Mouse (Mus musculus) heart, embryonic 13.5 days (tissue): ENCODE results near the gene Incenp. TPM values are rescaled to one million over a fixed set of nuclear protein-coding genes. Genes with fewer than 3 reads are reported as not detected.
"Not testable (repeated sequence)": the region's sequence is repeated elsewhere in the genome, so short reads cannot be mapped to it uniquely, and the experiment has no call there.

Experiments used
- ATAC-seq: fragments of 200-750 bp; cut with Nextera tagmentation; 2 replicates; pipeline ENCODE4 v1.8.0; 2017; ENCODE audit warnings: moderate TSS enrichment; ENCODE audit not compliant: insufficient number of reproducible peaks, low FRiP score, low TSS enrichment; ENCODE audit errors: extremely low read depth
- H3K27ac ChIP-seq: fragments of 300-500 bp; sonication (generic); replicated peaks from 2 replicates; pipeline ENCODE4 v1.5.1; 2015; ENCODE audit warnings: moderate library complexity, mild to moderate bottlenecking, inconsistent platforms
- H3K27me3 ChIP-seq: fragments of 300-500 bp; sonication (generic); replicated peaks from 2 replicates; pipeline ENCODE4 v1.6.1; 2015; ENCODE audit warnings: mild to moderate bottlenecking, inconsistent platforms
- H3K36me3 ChIP-seq: fragments of 300-500 bp; sonication (generic); 2 replicates; pipeline ENCODE4 v1.6.1; 2015; ENCODE audit warnings: mild to moderate bottlenecking, inconsistent platforms
- H3K4me1 ChIP-seq: fragments of 300-500 bp; sonication (generic); 2 replicates; pipeline ENCODE4 v1.6.1; 2015; ENCODE audit warnings: inconsistent platforms
- H3K4me2 ChIP-seq: fragments of 300-500 bp; sonication (generic); 2 replicates; pipeline ENCODE4 v1.6.1; 2015; ENCODE audit warnings: inconsistent platforms, mild to moderate bottlenecking, moderate library complexity
- H3K4me3 ChIP-seq: fragments of 300-500 bp; sonication (generic); 2 replicates; pipeline ENCODE4 v1.5.1; 2015; ENCODE audit warnings: moderate library complexity, mild to moderate bottlenecking, inconsistent platforms
- H3K9ac ChIP-seq: fragments of 300-500 bp; sonication (generic); 2 replicates; pipeline ENCODE4 v1.6.1; 2015; ENCODE audit warnings: inconsistent platforms, mild to moderate bottlenecking, moderate library complexity
- H3K9me3 ChIP-seq: fragments of 300-500 bp; sonication (generic); 2 replicates; pipeline ENCODE4 v1.6.1; 2016; ENCODE audit warnings: inconsistent platforms
- WGBS: fragments of 180-500 bp; shearing (Covaris S2); methylation state at CpG from one replicate; pipeline ENCODE4 v1.1.7; 2015; ENCODE audit warnings: mixed read lengths; 5-methylcytosine and 5-hydroxymethylcytosine counted together
- polyA plus RNA-seq: library from polyadenylated mRNA; unstranded; fragments of >200 nt; fragmentation: Nextera tagmentation; extraction: Ambion mirVana; gene quantifications from 2 replicates; pipeline ENCODE4 v1.2.1, GENCODE M21; 2015

Gene Incenp
- polyA plus RNA-seq, 1 experiment from 2014 or later: 68.6 TPM

GRCm38 (mm10) chr19:9936579-9936978, 37.2 kb upstream of the Incenp start:
- no peak overlapping the region for H3K27ac ChIP-seq
- H3K4me2 ChIP-seq: no peak overlapping the region
- no peak overlapping the region for H3K4me3 ChIP-seq
- peaks cover 29% of the 10 kb centered on the region for H3K4me1 ChIP-seq
- no peaks in the 10 kb centered on the region for H3K36me3 ChIP-seq
- H3K9ac ChIP-seq: no peak overlapping the region
- no peak for ATAC-seq
- H3K9me3 ChIP-seq: no peaks in the 10 kb centered on the region
- H3K27me3 ChIP-seq: no peaks in the 10 kb centered on the region
- WGBS: 72% methylated on average over 5 of the region's 5 CpGs

DNA sequence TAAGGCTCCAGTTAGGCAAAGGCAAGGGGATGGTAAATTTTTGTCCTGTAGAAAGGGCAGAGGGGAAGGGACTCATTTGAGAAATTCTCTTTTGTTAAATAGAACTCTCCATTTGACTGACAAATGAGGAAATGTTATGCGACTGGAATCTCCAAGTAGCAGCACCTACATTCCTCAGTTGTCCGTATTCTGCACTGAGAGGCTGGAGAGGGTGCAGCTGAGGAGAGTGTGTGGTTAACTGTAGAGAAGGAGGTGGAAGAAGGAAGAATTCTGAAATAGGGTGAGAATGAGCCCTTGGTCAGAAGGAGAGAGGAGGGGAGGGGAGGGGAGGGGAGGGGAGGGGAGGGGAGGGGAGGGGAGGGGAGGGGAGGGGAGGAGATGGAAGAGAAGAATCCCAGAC, 34.6 kb upstream of the Incenp start:
- H3K4me1 ChIP-seq: peaks cover 30% of the 10 kb centered on the region
- no peaks in the 10 kb centered on the region for H3K9me3 ChIP-seq
- no peaks in the 10 kb centered on the region for H3K27me3 ChIP-seq
- no peak overlapping the region for H3K9ac ChIP-seq
- WGBS: 43% methylated on average over 2 of the region's 2 CpGs
- no peak overlapping the region for H3K4me2 ChIP-seq
- no peak overlapping the region for H3K27ac ChIP-seq
- ATAC-seq: no peak
- no peak overlapping the region for H3K4me3 ChIP-seq
- no peaks in the 10 kb centered on the region for H3K36me3 ChIP-seq

- peaks cover 15% of the 10 kb centered on the region; the same call in 1 of the 2 replicates for H3K4me1 ChIP-seq
- not testable (repeated sequence) for H3K9me3 ChIP-seq, H3K9ac ChIP-seq, H3K27me3 ChIP-seq, ATAC-seq, H3K4me3 ChIP-seq, H3K36me3 ChIP-seq, H3K27ac ChIP-seq, H3K4me2 ChIP-seq
- 41% methylated on average over 2 of the region's 2 CpGs for WGBS
Observed at GRCm38 (mm10) chr19:9931167-9931607, 31.8 kb upstream of the Incenp start.

DNA sequence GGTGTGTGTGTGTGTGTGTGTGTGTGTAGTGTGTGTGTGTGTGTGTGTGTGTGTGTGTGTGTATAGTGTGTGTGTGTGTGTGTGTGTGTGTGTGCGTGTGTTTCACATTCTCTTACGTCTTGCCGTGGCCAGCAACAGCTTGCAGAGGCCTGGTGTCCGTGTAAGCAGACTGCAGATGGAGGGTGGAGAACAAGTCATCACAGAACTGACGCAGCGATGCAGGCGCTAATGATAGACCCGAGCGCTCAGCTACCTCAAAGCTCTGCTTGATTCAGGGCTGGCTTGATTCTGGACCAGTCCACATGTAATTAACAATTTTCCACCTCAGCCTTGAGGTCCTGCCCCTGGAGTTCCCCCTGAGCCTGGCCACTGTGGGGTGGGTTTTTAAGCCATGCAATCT, 28.7 kb upstream of the Incenp start:
- H3K27me3 ChIP-seq: 0 out of 2 replicates have a peak, but pooled peaks cover 4% of the 10 kb centered on the region
- WGBS: 76% methylated on average over 9 of the region's 9 CpGs
- no peak overlapping the region for H3K9ac ChIP-seq
- no peak for ATAC-seq
- H3K9me3 ChIP-seq: no peaks in the 10 kb centered on the region
- peaks cover 22% of the 10 kb centered on the region for H3K4me1 ChIP-seq
- H3K4me2 ChIP-seq: no peak overlapping the region
- H3K27ac ChIP-seq: no peak overlapping the region
- H3K36me3 ChIP-seq: no peaks in the 10 kb centered on the region
- H3K4me3 ChIP-seq: no peak overlapping the region

- 0 out of 2 replicates have a peak, but pooled peaks cover 4% of the 10 kb centered on the region for H3K27me3 ChIP-seq
- H3K4me3 ChIP-seq: no peak overlapping the region
- no peak overlapping the region for H3K27ac ChIP-seq
- WGBS: 72% methylated on average over 8 of the region's 8 CpGs
- no peak overlapping the region for H3K4me2 ChIP-seq
- H3K9me3 ChIP-seq: no peaks in the 10 kb centered on the region
- peaks cover 32% of the 10 kb centered on the region for H3K4me1 ChIP-seq
- ATAC-seq: no peak
- no peak overlapping the region for H3K9ac ChIP-seq
- no peaks in the 10 kb centered on the region for H3K36me3 ChIP-seq
Observed at GRCm38 (mm10) chr19:9924769-9925272, 25.5 kb upstream of the Incenp start.

GRCm38 (mm10) chr19:9924034-9924768, 24.9 kb upstream of the Incenp start:
- 53% methylated on average over 10 of the region's 13 CpGs for WGBS
- H3K27ac ChIP-seq: no peak overlapping the region
- H3K4me1 ChIP-seq: peaks cover 32% of the 10 kb centered on the region
- ATAC-seq: no peak
- 0 out of 2 replicates have a peak, but pooled peaks cover 4% of the 10 kb centered on the region for H3K27me3 ChIP-seq
- H3K9me3 ChIP-seq: no peaks in the 10 kb centered on the region
- no peak overlapping the region for H3K4me3 ChIP-seq
- H3K4me2 ChIP-seq: no peak overlapping the region
- H3K36me3 ChIP-seq: no peaks in the 10 kb centered on the region
- no peak overlapping the region for H3K9ac ChIP-seq

DNA sequence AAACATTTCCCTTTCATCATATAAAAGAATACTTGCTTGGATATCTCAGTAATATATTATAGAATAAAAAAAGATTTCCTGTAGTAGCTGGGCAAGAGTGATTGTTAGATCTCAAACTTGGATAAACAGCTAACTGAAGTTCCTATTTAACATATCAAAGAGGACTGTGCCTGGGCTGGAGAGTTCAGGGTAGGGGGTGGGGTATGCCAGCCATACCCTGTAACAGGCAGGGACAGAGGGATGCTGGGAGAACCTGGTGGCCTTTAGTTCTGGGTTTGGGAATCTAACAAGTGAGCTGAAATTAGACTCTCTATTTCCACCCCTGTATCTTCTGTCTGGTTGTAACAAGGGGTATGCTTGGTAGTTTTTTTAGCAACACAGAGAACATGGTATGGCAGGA, 23.7 kb upstream of the Incenp start:
- no peaks in the 10 kb centered on the region for H3K36me3 ChIP-seq
- H3K27ac ChIP-seq: no peak overlapping the region
- no peak overlapping the region for H3K4me2 ChIP-seq
- H3K4me1 ChIP-seq: peaks cover 32% of the 10 kb centered on the region
- no peak overlapping the region for H3K4me3 ChIP-seq
- no peak overlapping the region for H3K9ac ChIP-seq
- no peaks in the 10 kb centered on the region for H3K9me3 ChIP-seq
- no peak for ATAC-seq
- 0 out of 2 replicates have a peak, but pooled peaks cover 4% of the 10 kb centered on the region for H3K27me3 ChIP-seq

DNA sequence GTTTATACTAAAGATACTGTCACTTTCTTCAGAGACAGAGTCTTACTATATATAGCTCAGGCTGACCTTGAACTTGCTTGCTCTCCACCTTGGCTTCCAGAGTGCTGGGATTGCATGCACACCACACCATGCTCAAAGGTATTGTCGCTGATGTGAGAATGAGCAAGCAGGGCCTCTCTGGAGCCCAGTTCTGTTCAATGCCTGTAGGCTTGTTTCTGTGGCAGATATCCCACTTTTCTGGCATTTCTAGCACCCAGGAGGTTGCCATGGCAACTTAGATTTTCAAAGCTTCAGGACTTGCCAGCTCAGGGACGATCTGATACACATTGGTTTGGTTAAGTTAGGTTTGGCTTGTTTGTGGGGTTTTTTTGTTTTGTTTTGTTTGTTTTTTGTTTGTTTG, 22.9 kb upstream of the Incenp start:
- Histone ChIP-seq H3K4me1 (peaks cover 32% of the 10 kb centered on the region), H3K36me3 (no peaks in the 10 kb centered on the region), H3K27ac (no peak overlapping the region), H3K4me2 (no peak overlapping the region), H3K4me3 (no peak overlapping the region), H3K27me3 (0 out of 2 replicates have a peak, but pooled peaks cover 4% of the 10 kb centered on the region), H3K9ac (no peak overlapping the region), H3K9me3 (no peaks in the 10 kb centered on the region)
- no peak for ATAC-seq
- WGBS: 39% methylated on average over 2 of the region's 2 CpGs

- ATAC-seq: no peak
- peaks cover 32% of the 10 kb centered on the region for H3K4me1 ChIP-seq
- H3K27ac ChIP-seq: no peak overlapping the region
- H3K36me3 ChIP-seq: no peaks in the 10 kb centered on the region
- no peak overlapping the region for H3K9ac ChIP-seq
- H3K4me3 ChIP-seq: no peak overlapping the region
- no peaks in the 10 kb centered on the region for H3K27me3 ChIP-seq
- 53% methylated on average over 13 of the region's 13 CpGs for WGBS
- H3K4me2 ChIP-seq: no peak overlapping the region
- no peaks in the 10 kb centered on the region for H3K9me3 ChIP-seq
Observed at GRCm38 (mm10) chr19:9920835-9921784, 21.8 kb upstream of the Incenp start.

DNA sequence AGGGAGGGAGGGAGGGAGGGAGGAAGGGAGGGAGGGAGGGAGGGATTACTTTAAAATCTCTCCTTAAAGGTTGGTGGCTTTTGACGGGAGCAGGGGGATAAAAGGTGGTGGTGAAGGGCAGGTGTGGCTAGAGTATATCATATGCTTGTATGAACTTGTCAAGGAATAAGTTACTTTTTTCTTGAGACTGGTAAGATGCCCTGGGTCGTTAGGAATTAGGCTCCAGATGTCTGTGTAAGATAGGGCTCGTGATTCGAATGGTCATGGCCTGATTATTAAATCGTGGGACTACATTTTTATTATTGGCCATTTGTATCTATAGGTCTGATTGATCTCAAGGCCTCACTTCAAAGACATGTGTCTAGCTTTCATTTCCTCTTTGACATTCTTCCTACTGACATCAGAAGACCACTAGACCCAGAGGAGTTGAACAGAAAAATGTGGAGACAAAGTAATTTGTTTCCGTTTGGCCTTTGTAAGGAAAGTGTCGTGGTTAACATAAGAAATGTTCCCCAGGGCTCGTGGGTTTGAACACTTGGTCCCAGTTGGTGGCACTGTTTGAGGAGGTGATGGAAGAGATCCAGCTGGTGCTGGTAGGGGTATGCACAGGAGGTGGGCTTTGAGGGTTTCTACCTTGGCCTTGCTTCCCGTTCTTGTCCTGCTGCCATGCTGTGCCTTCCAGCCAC, 19.0 kb upstream of the Incenp start:
- H3K27me3 ChIP-seq: no peaks in the 10 kb centered on the region
- no peaks in the 10 kb centered on the region for H3K9me3 ChIP-seq
- H3K9ac ChIP-seq: no peak overlapping the region
- ATAC-seq: no peak
- no peak overlapping the region for H3K4me2 ChIP-seq
- H3K36me3 ChIP-seq: no peaks in the 10 kb centered on the region
- no peak overlapping the region for H3K27ac ChIP-seq
- 51% methylated on average over 9 of the region's 9 CpGs for WGBS
- H3K4me1 ChIP-seq: peaks cover 22% of the 10 kb centered on the region
- H3K4me3 ChIP-seq: no peak overlapping the region

DNA sequence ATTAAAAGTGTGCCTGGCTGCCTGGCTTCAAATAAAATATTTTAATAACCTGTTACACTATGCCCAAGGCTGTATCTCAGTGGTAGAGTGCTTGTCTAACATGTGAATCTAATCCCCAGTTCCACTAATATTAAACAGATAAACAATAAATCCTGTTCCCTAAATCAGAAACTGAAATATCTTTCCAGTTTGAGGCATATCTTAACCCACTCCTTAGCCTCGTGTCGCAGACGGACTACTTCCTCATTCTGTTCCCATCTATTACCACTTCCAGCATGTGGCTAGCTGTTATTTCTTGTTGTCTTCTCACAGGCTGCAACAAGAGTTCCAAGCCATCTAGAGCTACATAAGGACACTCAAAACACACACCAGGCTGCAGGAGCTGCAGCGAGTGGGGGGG, 18.4 kb upstream of the Incenp start:
- Histone ChIP-seq H3K4me3 (no peak overlapping the region), H3K4me1 (peaks cover 17% of the 10 kb centered on the region), H3K27ac (no peak overlapping the region), H3K9me3 (no peaks in the 10 kb centered on the region), H3K36me3 (no peaks in the 10 kb centered on the region), H3K27me3 (no peaks in the 10 kb centered on the region), H3K9ac (no peak overlapping the region), H3K4me2 (no peak overlapping the region)
- 66% methylated on average over 3 of the region's 4 CpGs for WGBS
- ATAC-seq: no peak
